Mouse (Mus musculus) testis, adult 2 months (tissue): ENCODE measurements around the gene Sox5.

Experiments
- CTCF ChIP-seq: fragments of 200-500 bp; IDR thresholded peaks from 2 replicates; pipeline ENCODE4 v1.5.1; 2012; ENCODE audit warnings: low read depth, mild to moderate bottlenecking, inconsistent platforms, low read length, moderate library complexity; ENCODE audit not compliant: control insufficient read depth, insufficient read depth, insufficient replicate concordance
- POLR2A ChIP-seq: fragments of 200-500 bp; IDR thresholded peaks from 2 replicates; pipeline ENCODE4 v1.6.1; 2012; ENCODE audit warnings: low read depth, mild to moderate bottlenecking, inconsistent platforms, low read length, moderate library complexity; ENCODE audit not compliant: control insufficient read depth

- TF ChIP-seq CTCF = no peak
- no peak for TF ChIP-seq POLR2A
Observed at GRCm38 (mm10) chr6:144804321-144804720, 22.5 kb upstream of the Sox5 start.
